In genomic region chr1:40380111-40380510, GRCm38 (mm10) we compare ENCODE assay signal across 9 mouse cellular contexts. TPM values are rescaled to one million over a fixed set of nuclear protein-coding genes. Genes with fewer than 3 reads are reported as not detected.
DNase-seq lines count a peak whose midpoint lies in the region; ATAC-seq lines count a peak whose summit lies in the region.
"Had no signal": no experiment of that assay in that cellular context is flagged by ENCODE, and none has a peak within 500 bp of the region (broad histone marks: within the 10 kb centered on the region; RNA-seq: fewer than 3 reads in every experiment).

No protein-coding gene starts in this region.

- no peak overlapping the region for H3K4me3 ChIP-seq in forebrain, embryonic 14.5 days (ENCODE audit: low read depth, low read length)
- H3K4me3 ChIP-seq in forebrain, embryonic 16.5 days (replicated peaks; ENCODE audit: low read length): no peak overlapping the region
- H3K4me3 ChIP-seq: lung, embryonic 15.5 days had no signal

- H3K4me1 ChIP-seq in forebrain, embryonic 14.5 days (ENCODE audit: control insufficient read depth, insufficient read depth, low read length): no peaks in the 10 kb centered on the region
- no peaks in the 10 kb centered on the region for H3K4me1 ChIP-seq in forebrain, embryonic 16.5 days (replicated peaks; ENCODE audit: control insufficient read depth, insufficient read depth, low read length)

- no peak overlapping the region for H3K27ac ChIP-seq in forebrain, embryonic 14.5 days (ENCODE audit: low read depth, low read length)
- H3K27ac ChIP-seq in forebrain, embryonic 16.5 days (ENCODE audit: low read length): no peak overlapping the region
- H3K27ac ChIP-seq: lung, embryonic 15.5 days had no signal

- H3K9me3 ChIP-seq in forebrain, embryonic 14.5 days (replicated peaks; ENCODE audit: control insufficient read depth, low read length): no peaks in the 10 kb centered on the region
- H3K9me3 ChIP-seq in forebrain, embryonic 16.5 days (ENCODE audit: control insufficient read depth, low read length): no peaks in the 10 kb centered on the region
- H3K9me3 ChIP-seq: lung, embryonic 15.5 days had no signal

- no peak overlapping the region for H3K9ac ChIP-seq in forebrain, embryonic 14.5 days (ENCODE audit: low read length)
- no peak overlapping the region for H3K9ac ChIP-seq in forebrain, embryonic 16.5 days (replicated peaks; ENCODE audit: low read depth, low read length)
- H3K9ac ChIP-seq: lung, embryonic 15.5 days had no signal

- no peaks in the 10 kb centered on the region for H3K36me3 ChIP-seq in forebrain, embryonic 14.5 days (ENCODE audit: control insufficient read depth, insufficient read depth, low read length)
- no peaks in the 10 kb centered on the region for H3K36me3 ChIP-seq in forebrain, embryonic 16.5 days (ENCODE audit: control insufficient read depth, insufficient read depth)
- H3K36me3 ChIP-seq: lung, embryonic 15.5 days had no signal

- H3K27me3 ChIP-seq in forebrain, embryonic 14.5 days (replicated peaks; ENCODE audit: control insufficient read depth, insufficient read depth, low read length): no peaks in the 10 kb centered on the region
- H3K27me3 ChIP-seq in forebrain, embryonic 16.5 days (replicated peaks; ENCODE audit: control insufficient read depth, insufficient read depth, low read length): no peaks in the 10 kb centered on the region
- H3K27me3 ChIP-seq: lung, embryonic 15.5 days had no signal

- 64% methylated on average over 6 of the region's 6 CpGs for WGBS in forebrain, embryonic 14.5 days
- WGBS in forebrain, embryonic 16.5 days: 60% methylated on average over 6 of the region's 6 CpGs

- ATAC-seq in forebrain, embryonic 14.5 days: no peak
- no peak for ATAC-seq in forebrain, embryonic 16.5 days
- peak; percentile 82 for ATAC-seq in megakaryocyte progenitor cell, adult 5-6 weeks (replicated peaks; ENCODE audit: poor library complexity)

- no peak overlapping the region for H3K4me2 ChIP-seq in forebrain, embryonic 14.5 days (ENCODE audit: low read length)
- H3K4me2 ChIP-seq in forebrain, embryonic 16.5 days (ENCODE audit: low read length): no peak overlapping the region
- H3K4me2 ChIP-seq: lung, embryonic 15.5 days had no signal

- peak; percentile 65 for DNase-seq in forebrain, embryonic 14.5 days (ENCODE audit: low spot score)
- peak; percentile 69 to 71 for DNase-seq in B cell, adult 2 months
- peak; percentile 54 for DNase-seq in adrenal gland, postnatal 25 days
- peak; percentile 59 to 74 for DNase-seq in frontal cortex, postnatal 25 days (ENCODE audit: low spot score in 2 of 2)
- DNase-seq in layer of hippocampus, postnatal 10 days (ENCODE audit: low spot score in 2 of 2): peak; percentile 74 to 80
- DNase-seq in telencephalon, adult 2 months (ENCODE audit: low read depth, low spot score): peak; percentile 45

RNA-seq across cellular contexts. Expression of gene Il1rl1, which starts 49.3 kb away (rescaled TPM):
- polyA plus RNA-seq in forebrain, embryonic 14.5 days (2014; fragmentation: Nextera tagmentation; extraction: Ambion mirVana): 0.07 TPM in 1 of 2 replicates, not detected in the other
- polyA plus RNA-seq in forebrain, embryonic 16.5 days (2015; fragmentation: Nextera tagmentation; extraction: Ambion mirVana): 0.05 and 0.11 TPM in 2 replicates
- total RNA-seq in adrenal gland, postnatal 25 days (2021): 0.18 and 0.29 TPM in 2 replicates
- total RNA-seq in layer of hippocampus, postnatal 10 days (2021): under 1 TPM; 0.21 to 0.25 TPM
- total RNA-seq in megakaryocyte progenitor cell, adult 5-6 weeks (2015): 5.3 and 11.7 TPM in 2 replicates
- total RNA-seq in megakaryocyte progenitor cell, adult 5-6 weeks (2017): 5.9 and 11.3 TPM in 2 replicates

RNA-seq across cellular contexts. Expression of gene Il1rl2, which starts 55.7 kb away (rescaled TPM):
- 0.70 and 0.85 TPM in 2 replicates for polyA plus RNA-seq in forebrain, embryonic 14.5 days (2014; fragmentation: Nextera tagmentation; extraction: Ambion mirVana)
- polyA plus RNA-seq in forebrain, embryonic 16.5 days (2015; fragmentation: Nextera tagmentation; extraction: Ambion mirVana): 1.1 and 1.2 TPM in 2 replicates
- 0.95 and 1.4 TPM in 2 replicates for total RNA-seq in adrenal gland, postnatal 25 days (2021)
- total RNA-seq in layer of hippocampus, postnatal 10 days (2021): 1 to 10 TPM; 1.4 to 1.9 TPM
- 9.3 and 12.0 TPM in 2 replicates for total RNA-seq in megakaryocyte progenitor cell, adult 5-6 weeks (2015)
- total RNA-seq in megakaryocyte progenitor cell, adult 5-6 weeks (2017): 10.4 and 10.6 TPM in 2 replicates
